Mouse (Mus musculus): ENCODE measurements around the gene Nop53.

Gene Nop53

DNA sequence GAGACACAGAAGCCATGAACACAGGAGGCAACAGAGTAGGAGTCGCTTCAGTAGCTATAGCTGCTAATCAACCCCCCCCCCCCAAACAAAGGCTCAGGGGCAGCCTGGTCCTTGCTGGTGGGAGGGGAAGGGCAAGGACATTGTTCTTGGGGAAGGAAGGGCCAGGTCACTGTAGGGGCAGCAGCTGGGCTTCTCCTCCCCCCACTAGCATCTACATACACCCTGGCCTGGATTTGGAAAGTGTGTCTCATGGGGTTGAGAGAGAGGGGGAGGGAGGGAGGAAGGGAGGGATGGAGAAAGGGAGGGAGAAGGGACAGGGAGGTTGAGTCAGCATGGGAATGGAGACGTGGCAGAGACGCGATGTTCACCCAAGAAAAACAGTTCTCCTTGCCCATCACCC, 14.8 kb upstream of the Nop53 start:
- DNase-seq (ENCODE audit: low read depth, low spot score): peak; percentile 51

DNA sequence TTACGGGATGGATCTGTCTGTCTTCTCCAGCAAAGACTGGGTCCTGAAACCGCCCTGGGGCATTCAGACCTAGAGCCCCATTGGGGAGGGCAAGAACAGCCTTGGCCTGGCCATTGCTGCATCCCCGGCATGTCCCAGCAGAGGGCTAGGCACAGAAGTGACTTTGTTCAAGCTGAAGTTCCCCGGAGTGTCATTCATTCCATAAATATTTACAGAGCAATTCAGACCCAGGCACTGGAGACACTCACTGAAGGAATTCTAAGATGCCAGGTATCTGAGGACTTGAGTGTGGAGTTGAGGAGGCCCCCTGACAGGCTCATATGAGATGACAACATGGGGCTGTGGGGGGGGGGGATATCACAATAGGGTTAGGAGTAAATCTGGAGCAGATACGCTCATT, 10.3 kb upstream of the Nop53 start:
- no peak for DNase-seq (ENCODE audit: low read depth, low spot score)

DNA sequence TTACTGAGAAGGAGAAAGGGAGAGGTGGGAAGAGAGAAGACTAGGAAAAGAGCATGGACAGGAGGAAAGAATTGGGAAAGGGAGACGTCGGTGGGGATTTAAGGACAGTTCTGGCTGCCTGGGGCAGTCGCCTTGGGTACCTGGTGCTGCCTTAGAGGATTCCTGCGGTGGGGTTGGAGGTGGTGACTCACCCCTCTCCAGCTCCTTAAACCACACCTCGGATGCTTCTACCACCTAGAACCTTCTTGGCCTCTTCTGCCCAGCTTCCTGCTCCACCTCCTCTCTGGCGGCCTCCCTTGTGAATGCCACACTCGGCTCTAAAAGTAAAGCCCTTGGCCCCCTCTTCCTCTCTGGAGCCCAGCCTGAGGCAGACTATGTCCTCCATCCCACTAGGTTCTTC, 9.6 kb upstream of the Nop53 start:
- no peak for DNase-seq (ENCODE audit: low read depth, low spot score)

DNA sequence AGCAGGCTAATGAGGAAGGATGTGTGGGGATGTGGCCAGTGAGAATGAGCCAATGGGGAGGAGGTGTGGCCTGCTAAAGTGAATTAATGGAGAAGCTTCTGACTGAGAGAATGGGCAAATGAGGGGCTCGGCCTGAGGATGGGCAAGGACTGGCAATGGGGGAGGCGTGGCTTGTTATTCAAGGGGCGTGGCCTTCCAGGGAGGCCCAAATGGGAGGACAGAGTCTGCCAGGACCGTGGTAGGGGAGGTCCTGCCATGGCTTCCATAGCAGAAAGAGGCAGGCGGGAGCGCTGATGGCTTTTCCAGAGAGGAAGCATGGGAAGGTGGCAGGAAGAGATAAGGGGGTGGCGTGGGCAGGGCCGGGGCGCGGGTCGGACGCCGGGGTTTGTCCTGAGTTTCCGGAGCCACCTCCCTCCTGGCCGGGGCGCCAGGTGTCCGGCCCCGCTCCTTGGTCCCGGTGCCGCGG, 9.1 kb upstream of the Nop53 start:
- no peak for DNase-seq (ENCODE audit: low read depth, low spot score)

DNA sequence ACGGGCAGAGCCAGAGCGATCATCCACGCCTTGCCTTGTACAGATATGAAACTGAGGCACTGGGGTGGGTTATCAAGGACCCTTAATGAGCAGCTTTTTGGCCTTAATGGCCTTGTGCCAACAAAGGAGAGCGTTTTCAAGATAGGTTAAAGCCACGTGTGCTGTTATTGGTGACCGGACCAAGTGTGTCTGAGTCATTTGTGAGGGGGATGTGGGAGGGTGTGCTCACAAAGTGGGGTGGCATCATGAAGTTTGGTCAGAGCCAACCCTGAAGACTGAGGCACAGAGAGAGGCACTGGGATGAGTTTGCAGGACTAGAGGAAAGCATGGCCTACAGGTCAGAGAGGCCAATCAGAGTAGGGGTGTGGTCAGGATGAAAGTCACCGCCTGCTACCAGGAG, 8.6 kb upstream of the Nop53 start:
- DNase-seq (ENCODE audit: low read depth, low spot score): no peak

DNA sequence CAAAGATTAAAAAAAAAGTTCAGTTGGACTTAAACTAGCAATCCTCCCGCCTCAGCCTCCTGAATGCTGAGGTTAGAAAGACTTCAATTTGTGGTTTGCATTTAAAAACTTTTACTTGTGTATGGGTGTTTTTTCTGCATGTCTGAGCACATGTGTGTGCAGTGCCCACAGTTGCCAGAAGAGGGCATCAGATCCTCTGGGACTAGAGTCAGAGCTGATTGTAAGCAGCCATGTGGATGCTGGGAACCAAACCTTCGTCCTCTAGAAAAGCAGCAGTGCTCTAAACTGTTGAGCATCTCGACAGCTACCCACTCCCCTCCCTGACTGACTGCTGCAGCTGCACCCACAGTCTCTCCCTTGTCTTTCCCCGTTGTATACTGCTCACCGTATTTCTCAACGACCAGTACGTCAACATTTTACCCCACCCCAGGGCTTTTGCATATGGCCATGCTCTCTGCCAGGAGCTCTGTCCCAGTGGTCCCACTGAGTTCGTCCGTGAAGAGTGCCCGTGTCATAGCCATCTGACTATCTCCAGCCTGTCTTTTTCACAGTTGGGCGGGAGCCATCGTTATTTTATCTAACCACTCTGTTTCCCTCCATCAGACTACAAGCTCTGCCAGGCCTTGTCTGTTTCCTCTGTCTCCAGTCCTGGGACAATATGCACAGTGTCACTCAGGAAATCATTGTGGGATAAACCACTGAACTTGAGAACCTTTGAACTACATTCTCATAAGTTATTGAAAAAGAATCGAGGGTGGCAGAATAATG, 7.6 kb upstream of the Nop53 start:
- DNase-seq (ENCODE audit: low read depth, low spot score): peak; percentile 47

DNA sequence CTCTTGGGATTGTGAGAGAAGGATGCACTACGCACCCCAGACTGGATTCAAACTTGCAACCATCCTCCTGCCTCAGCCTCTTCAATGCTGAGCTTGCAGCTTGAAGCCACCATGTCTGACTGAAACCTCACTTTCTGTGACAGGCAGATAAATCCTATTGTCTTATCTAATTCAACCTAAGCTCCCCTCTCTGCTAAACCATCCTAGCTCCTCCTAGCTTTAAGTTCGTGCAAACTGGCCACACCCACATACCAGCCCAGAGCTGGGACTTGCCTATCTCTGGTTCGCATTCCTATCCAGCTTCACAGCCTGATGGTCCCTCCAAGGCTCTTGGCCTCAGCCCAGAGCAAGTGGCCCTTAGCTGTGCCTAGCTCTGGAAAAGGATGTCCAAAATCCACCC, 6.5 kb upstream of the Nop53 start:
- peak; percentile 47 for DNase-seq (ENCODE audit: low read depth, low spot score)

DNA sequence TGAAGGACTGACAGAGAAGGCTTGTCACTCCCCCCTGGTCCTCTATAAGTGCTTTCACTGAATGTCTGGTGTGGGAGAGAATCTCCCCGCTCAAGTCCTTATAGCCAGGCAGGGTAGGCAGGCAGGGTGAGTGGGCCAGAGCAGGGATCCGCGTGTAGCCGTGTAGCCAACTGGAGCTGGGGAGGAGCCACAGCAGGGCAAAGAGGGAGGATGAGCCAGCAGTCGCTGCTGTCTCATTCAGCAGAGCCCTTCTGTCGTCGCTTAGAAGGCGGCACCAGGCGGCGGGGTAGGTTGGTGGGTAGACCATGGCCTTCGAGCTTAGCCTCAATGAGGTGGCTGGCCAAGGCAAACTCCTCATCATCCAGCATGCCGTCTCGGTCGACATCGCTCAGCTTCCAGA, 4.1 kb upstream of the Nop53 start:
- no peak for DNase-seq (ENCODE audit: low read depth, low spot score)

DNA sequence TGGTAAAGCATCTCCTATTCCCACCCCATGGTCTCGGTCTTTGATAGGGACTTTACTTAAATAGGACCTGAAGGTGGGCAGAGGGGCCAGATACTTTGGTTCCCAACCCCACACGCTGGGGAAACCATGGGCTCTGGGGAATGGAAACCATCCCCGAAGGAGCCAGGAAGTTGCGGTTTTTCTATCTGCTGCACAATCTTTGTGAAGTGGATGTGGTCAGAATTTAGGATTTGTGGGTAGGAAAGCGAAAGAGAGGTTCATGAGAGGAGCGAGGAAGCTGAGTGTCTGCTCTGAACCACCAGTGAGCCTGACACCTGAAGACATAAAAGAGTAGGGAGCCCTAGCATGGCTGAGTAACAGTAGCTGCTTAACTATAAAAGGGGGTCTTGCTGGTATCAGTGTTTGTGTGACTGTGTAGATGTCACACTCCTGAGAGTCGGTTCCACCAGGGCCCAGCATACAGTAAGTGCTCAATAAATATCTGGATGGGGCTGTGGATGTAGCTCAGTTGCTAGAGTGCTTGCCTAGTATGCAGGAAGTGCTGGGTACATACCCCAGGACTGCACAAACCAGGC, 3.4 kb upstream of the Nop53 start:
- peak; percentile 74 for DNase-seq (ENCODE audit: low read depth, low spot score)

DNA sequence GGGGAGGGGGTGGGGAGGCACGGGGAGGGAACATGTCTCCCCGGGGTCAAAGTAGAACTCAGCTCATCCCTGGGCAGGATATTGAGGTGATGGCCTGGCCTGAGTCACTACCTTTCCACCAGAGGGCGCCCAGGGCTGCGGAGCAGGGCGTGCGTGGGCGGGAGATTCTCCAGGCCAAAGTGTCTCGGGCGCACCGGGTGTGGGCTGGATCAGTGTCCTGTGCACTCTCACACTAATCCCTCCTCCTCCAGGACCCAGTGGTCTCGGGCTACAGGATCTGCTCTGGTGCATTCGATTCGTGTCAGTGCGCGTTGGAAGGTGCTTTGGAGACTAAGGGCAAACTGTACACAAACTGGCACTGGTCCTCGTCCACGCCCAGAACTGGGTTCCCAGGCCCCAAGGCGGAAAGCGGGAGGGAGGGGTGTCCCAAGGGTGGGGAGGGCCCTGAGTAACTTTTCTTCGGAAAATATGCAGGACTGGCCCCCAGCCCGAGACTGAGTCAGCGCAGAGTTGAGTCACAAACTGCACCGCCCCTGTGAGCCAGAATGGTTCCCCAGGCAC, 2.6 kb upstream of the Nop53 start:
- DNase-seq (ENCODE audit: low read depth, low spot score): peak; percentile 96

DNA sequence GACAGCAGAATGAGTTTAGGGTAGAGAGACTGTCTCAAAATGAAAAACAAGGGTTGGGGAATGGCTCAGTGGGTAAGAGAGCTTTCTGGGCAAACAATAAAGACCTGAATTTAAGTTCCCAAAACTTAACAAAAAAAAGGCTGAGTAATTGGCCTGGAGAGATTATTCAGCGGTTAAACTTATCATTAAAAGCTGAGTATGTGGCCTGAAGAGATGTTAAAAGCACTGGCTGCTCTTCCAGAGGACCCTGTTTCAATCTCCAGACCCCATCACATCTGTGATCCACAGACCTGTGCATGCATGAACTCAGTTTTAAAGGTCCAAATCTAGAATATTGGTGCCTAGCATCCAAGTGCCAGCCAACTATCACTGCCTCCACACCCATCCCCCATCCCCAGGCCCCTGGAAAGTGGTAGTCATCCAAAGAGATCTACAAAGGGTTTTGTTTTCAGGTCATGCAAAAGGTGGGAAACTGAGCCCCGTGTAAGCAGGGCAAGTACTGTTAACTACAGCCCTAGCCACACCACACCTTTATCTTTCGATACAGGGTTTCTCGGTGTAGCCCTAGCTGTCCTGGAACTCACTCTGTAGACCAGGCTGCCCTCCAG, 1.9 kb upstream of the Nop53 start:
- DNase-seq (ENCODE audit: low read depth, low spot score): no peak

DNA sequence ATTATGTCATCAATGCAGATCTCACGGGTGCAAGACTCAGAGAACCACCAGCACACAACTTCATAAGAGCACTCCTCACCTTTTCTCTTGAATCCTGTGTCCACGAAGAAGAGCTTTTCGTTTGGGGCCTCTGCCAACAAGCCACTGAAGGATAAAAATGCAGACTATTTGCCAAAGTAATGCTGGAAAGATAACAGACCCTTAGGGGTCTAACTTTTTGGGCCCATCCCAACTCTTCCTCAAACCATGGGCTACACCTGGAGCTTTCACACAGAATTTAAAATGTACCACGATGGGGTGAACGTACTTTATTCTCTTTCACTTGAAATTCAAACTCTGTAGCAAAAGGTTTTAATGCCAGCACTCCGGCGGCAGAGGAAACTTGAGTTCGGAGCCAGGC, 663 bp downstream of the Nop53 start:
- DNase-seq (ENCODE audit: low read depth, low spot score): no peak

DNA sequence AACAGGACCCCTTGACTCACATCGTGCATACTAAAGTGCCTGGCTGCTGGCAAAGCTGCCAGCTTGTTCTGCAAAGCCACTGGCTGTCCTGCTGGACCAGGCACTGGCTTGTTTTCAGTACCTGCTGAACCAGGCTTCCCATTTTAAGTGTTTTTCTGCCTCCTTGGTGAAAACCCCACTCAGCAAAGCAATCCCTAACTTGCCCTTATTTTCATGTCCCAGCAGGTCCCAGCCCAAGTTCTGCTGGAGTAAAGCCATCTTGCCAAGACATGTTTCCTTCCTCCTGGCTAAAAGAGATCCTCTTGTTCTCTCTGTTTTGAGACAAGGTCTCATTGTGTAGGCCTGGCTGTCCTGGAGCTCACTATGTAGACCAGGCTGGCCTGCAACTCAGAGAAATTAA, 1.6 kb downstream of the Nop53 start:
- DNase-seq (ENCODE audit: low read depth, low spot score): no peak

DNA sequence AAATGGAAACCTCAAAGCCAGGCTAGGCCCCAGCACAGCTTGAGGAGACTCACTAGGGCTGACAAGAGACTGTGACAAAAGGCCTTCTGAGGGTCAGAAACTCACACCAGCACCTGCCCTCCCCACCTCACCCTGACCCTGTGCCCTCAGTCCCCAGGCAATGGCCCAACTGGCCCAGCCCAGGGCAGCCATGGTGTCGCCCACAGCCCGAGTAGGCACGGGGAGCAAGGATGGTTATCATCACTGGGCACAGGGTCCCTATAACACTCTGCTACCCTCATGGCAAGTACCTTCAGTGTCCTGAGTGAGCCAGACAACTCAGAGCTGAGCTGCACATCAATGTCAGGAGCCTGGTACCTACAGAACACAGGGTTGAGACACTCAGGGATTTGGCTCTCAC, 7.3 kb downstream of the Nop53 start:
- no peak for DNase-seq (ENCODE audit: low read depth, low spot score)

DNA sequence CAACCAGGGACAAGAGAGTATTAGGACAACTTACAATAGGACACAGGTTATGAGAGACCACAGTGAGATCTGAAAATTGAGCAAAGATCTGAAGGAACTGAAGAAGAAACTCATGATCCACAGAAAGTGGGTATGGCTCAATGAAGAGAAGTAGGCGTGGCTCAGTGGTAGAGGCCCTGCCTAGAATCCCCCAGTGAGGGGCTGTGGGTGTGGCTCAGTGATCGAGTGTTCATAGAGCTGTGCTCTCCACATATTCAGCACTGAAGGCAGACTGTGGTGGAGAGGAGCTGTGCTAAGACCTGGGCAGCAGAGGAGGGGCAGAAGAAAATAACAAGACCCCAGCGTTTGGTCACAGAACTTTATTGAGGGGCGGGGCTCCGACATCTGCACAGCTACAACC, 8.4 kb downstream of the Nop53 start:
- no peak for DNase-seq (ENCODE audit: low read depth, low spot score)

DNA sequence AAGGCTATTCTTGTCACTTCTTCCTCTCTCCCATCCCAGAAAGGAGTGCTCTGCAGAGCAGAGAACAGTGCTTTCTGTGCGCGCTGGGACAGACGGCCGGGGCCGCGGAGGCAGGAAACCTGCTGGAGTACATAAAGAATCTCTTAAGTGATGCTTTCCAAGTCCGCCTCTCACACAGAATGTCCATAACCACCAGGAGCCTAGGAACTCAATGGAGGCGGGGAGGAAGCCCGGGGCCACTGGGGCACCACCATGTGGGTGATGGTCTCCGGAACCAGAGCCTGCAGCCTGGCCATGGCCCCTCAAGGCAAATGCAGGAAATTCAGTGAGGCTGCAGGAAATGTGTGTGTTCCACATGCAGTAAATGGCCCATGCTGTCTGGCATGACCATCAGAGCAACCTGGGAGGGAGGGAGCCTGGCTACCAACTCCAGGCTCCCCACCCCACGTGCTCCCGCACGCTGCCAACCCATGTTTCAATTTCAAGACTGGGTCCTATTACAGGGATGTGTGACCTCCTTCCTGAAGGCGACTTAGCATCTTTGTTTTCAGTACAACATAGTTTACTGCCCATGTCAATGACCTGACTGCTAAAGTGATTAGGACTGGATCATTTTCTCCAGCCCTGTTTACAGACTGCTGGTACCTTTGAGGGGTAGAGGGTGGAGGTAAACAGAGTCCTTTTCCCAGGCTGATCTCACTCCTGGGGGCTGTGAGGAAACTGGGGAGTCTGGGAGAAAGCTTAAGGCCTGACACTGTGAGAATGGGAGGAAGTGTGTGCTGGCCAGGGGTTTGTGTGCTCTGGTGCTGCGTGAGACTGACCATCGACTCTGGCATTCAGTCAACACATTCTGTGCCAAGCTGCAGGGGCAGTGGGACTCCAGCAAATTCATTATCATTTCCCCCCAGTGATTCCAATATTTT, 12.2 kb downstream of the Nop53 start:
- DNase-seq (ENCODE audit: low read depth, low spot score): no peak

DNA sequence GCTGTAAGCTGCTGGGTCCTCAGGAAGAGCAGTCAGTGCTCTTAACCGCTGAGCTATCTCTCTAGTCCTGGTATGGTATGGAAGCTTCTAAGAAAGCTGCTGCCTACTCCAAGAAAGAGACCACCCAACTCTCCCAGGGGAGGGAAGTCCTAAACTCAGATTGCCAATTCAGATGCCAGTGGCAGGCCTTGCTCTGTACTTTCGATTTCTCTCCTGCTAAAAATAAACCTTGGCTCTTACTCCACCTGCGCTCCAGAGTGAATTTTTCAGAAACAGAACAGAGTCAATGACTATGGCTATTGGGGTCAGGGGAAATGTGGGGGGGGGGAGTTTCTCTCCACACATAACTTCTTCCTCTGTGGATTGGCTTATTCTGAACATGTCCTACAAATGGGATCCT, 14.2 kb downstream of the Nop53 start:
- DNase-seq (ENCODE audit: low read depth, low spot score): no peak

DNA sequence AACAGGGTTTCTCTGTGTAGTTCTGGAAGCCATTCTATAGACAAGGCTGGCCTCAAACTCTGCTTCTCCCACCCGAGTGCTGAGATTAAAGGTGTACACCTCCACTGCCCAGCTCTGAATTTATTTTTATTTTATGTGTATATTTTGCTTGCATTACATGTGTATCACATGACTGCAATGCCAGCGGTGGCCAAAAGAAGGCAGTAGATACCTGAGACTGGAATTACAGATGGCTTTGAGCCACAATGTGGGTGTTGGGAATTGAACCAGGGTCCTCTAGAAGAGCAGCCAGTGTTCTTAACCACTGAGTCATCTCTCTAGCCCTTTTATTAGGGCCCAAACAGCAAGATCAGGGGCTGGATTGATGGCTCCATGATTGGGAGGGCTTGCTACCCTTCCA, 15.3 kb downstream of the Nop53 start:
- DNase-seq (ENCODE audit: low read depth, low spot score): peak; percentile 39

DNA sequence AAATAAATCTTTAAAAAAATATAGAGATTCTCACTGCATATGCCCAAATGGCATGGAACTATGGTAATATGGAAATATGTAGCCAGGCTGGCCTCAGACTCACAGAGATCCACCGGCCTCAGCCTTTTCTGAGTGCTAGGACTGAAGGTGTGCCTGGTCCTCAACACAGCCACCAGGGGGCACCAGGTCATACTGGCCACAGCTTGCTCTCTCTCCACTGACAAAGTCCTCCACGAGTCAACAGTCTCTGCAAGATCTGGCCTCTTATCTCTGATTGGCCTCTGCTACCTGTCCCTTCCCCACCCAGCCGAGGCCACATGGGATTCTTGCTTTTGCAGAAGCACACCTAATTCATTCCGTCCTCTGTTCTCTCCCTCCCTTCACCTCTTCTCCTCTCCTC, 16.0 kb downstream of the Nop53 start:
- peak; percentile 71 for DNase-seq (ENCODE audit: low read depth, low spot score)

DNA sequence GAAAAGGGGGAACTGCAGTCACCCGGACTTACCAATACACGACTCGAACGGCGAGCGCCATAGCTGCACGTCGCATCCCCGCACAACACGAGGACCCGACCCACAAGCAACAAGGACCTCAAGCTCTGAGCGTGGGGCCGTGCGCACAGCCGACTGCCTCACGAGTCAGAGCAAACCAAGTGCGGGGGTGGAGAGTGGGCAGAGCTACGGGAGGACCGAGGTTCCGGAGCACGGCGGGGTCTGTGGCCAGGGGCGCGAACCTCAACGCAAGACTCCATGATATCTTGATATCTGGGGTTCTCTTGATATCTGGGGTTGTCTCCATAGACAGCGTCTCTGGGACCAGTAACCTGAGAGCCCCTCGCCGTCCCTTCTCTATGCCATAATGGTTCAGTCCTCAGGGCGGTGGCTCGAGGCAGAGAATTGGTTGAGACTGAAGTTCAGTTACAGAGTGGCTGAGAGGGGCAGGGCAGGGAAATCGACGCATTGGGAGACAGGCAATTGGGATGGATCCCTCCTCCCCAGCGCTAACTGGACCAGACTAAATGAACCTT, 23.6 kb downstream of the Nop53 start, which contains the start of gene Selenow:
Gene Selenow, minus strand, starts transcription at position 183 of the 554 bp plus-strand sequence.
- peak; percentile 88 for DNase-seq (ENCODE audit: low read depth, low spot score)

DNA sequence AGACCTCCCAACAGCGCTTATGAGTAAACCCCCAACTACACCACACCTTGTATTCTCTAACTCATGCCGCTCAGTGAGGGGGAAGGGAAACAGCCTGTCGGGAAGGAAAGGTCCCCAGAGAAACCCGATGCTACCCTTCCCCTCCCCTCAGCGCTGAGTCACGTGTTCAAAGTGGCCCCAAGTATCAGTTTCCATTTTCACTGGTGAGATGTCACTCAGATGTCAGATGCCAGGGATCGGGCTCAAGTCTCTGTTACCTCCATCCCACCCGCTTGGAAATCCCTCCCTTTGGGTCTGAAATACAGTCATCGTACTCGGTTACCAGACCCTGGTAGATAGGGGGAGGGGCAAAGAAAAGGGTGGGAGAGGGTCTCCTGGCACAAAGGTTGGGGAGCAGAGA, 24.1 kb downstream of the Nop53 start:
- DNase-seq (ENCODE audit: low read depth, low spot score): peak; percentile 55
